Mouse (Mus musculus) stomach, embryonic 16.5 days (tissue): ENCODE data around the gene Adam19. TPM values are rescaled to one million over a fixed set of nuclear protein-coding genes. Genes with fewer than 3 reads are reported as not detected.

Source experiments
- ATAC-seq: fragments of 200-750 bp; cut with Nextera tagmentation; 2 replicates; pipeline ENCODE4 v1.8.0; 2017; ENCODE audit warnings: moderate number of reproducible peaks, moderate TSS enrichment; ENCODE audit not compliant: insufficient read depth, low FRiP score
- H3K27ac ChIP-seq: fragments of 300-500 bp; sonication (generic); 2 replicates; pipeline ENCODE4 v1.5.1; 2014; ENCODE audit warnings: low read length
- H3K27me3 ChIP-seq: fragments of 300-500 bp; sonication (generic); 2 replicates; pipeline ENCODE4 v1.6.1; 2014; ENCODE audit warnings: low read length, control low read depth, mixed read lengths; ENCODE audit not compliant: control insufficient read depth, insufficient read depth
- H3K36me3 ChIP-seq: fragments of 300-500 bp; sonication (generic); 2 replicates; pipeline ENCODE4 v1.6.1; 2014; ENCODE audit warnings: low read length; ENCODE audit not compliant: control insufficient read depth, insufficient read depth
- H3K4me1 ChIP-seq: fragments of 300-500 bp; sonication (generic); 2 replicates; pipeline ENCODE4 v1.6.1; 2014; ENCODE audit warnings: low read length, control low read depth, mixed read lengths; ENCODE audit not compliant: control insufficient read depth, insufficient read depth
- H3K4me2 ChIP-seq: fragments of 300-500 bp; sonication (generic); 2 replicates; pipeline ENCODE4 v1.6.1; 2014; ENCODE audit warnings: low read depth, low read length, mixed read lengths
- H3K4me3 ChIP-seq: fragments of 300-500 bp; sonication (generic); replicated peaks from 2 replicates; pipeline ENCODE4 v1.5.1; 2014; ENCODE audit warnings: mild to moderate bottlenecking, low read length
- H3K9ac ChIP-seq: fragments of 300-500 bp; sonication (generic); 2 replicates; pipeline ENCODE4 v1.6.1; 2014; ENCODE audit warnings: low read length
- H3K9me3 ChIP-seq: fragments of 300-500 bp; sonication (generic); replicated peaks from 2 replicates; pipeline ENCODE4 v1.6.1; 2016; ENCODE audit warnings: low read length, control low read depth; ENCODE audit not compliant: control insufficient read depth
- WGBS: fragments of 180-500 bp; shearing (Covaris S2); extraction: QIAGEN DNeasy Blood & Tissue Kit; methylation state at CpG from one replicate; pipeline ENCODE4 v1.1.7; 2014; 5-methylcytosine and 5-hydroxymethylcytosine counted together
- polyA plus RNA-seq: library from polyadenylated mRNA; unstranded; fragments of >200 nt; fragmentation: Nextera tagmentation; extraction: Ambion mirVana; gene quantifications from 2 replicates; pipeline ENCODE4 v1.2.1, GENCODE M21; 2015

Gene Adam19
- polyA plus RNA-seq, 1 experiment from 2014 or later: 22.4 TPM

DNA sequence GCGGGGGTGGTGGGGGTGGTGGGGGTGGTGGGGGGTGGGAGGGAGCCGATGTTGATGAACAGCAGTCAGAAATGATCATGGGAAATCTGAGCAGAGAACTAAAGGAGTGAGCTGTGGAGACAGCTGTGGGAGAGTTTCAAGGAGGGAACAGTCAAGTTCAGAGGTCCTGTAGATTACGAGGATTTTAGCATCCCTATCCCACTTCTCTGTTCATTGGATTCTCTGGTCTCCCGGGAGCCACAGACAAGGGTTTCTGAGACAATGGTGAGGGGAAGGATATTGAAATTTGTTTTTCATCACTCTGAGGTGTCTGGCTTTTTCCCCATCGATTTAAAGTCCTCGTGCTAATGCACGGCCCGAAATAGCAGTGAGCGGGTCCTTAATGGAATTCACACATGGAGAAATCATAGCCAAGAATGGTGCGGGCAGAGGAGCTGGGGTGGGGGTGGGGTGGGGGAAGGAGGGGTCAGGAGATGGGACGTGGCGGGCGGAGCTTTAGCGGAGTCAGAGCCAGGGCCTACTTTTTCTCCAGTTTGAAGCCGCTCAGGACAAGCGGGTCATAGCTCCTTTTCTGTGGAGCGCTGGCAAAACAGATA lies 13.7 kb downstream of the Adam19 start:
- Histone ChIP-seq H3K36me3 (no peaks in the 10 kb centered on the region), H3K4me1 (peaks cover 48% of the 10 kb centered on the region), H3K4me2 (no peak overlapping the region), H3K9ac (peak overlapping the region; percentile 51; the same call in 1 of the 2 replicates), H3K9me3 (no peaks in the 10 kb centered on the region), H3K27ac (peak overlapping the region; percentile 95), H3K4me3 (no peak overlapping the region), H3K27me3 (no peaks in the 10 kb centered on the region)
- WGBS: 40% methylated on average over 17 of the region's 17 CpGs
- ATAC-seq: peak; percentile 3; the same call in 1 of the 2 replicates

DNA sequence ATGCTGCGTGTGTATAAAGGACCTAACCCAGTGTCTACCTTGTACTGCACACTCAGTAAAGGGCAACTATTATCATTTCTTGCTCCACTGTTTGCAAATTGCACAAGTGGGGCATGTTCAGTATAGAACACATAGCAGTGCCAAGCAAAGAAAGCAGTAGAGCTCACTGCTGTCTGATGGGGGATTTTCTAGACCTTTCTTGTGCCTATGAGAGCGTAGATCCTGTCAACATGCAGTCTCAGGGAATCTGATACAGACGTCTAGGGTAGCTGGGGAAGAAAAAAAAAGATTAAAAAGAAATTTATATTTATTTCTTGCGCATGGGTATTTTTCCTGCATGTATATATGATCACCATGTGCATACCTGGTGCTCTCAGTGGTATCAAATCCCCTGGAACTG lies 14.4 kb downstream of the Adam19 start:
- Histone ChIP-seq H3K27me3 (no peaks in the 10 kb centered on the region), H3K4me3 (no peak overlapping the region), H3K9ac (peak overlapping the region; percentile 51; the same call in 1 of the 2 replicates), H3K4me2 (no peak overlapping the region), H3K9me3 (no peaks in the 10 kb centered on the region), H3K27ac (peak overlapping the region; percentile 95), H3K4me1 (peaks cover 45% of the 10 kb centered on the region), H3K36me3 (no peaks in the 10 kb centered on the region)
- 86% methylated on average over 4 of the region's 4 CpGs for WGBS
- ATAC-seq: no peak

DNA sequence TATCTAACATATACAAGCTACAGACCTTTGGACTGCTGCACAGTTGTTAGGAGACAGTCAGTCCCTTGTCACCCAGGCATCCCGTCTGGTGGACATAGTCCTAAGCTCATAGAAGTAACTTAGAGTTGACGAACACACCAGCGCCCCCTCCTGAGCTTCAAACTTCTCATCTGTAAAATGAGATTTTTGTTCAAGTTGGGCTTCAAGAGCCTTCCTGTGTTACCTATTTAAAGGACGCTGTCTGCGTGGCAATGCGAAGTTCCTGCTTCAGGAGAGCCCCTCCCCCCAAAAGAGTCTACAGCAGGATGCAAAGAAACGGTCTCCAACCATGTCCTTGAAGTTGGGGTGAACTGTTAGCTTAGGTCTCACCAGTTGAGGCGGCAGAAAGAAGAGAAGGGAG lies 15.0 kb downstream of the Adam19 start:
- no peak for ATAC-seq
- Histone ChIP-seq H3K9ac (no peak overlapping the region), H3K27me3 (no peaks in the 10 kb centered on the region), H3K9me3 (no peaks in the 10 kb centered on the region), H3K4me1 (peaks cover 40% of the 10 kb centered on the region), H3K4me2 (no peak overlapping the region), H3K36me3 (no peaks in the 10 kb centered on the region), H3K4me3 (no peak overlapping the region), H3K27ac (no peak overlapping the region)
- WGBS: 70% methylated on average over 8 of the region's 8 CpGs

DNA sequence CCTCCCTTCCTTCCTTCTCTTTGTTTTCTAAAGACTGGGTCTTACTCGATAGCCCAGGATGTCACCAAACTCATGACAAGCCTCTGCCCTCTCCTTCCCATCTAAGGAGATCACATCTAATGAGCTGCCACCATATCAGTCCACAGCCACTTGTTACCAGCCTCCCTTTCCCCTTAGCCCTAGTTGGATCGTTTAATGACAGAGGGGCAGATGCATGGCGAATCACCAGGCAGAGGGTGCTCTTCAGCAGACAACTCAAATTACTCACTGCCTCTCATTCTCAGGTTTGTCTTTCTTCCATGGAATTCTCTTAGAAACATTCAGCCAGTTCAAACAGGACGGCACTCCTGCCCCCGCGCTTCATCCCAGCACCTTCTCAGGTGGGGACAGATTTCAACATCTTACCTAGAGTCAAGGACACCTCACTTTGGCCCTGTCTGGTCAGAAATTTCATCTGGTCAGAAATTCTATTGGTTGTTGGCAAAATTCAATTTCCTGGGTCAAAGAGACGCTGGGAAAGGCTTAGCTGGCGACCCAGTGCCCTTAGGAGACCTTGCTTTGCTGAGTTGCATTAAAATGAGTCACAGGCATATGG lies 16.8 kb downstream of the Adam19 start:
- H3K9ac ChIP-seq: no peak overlapping the region
- H3K9me3 ChIP-seq: no peaks in the 10 kb centered on the region
- no peak overlapping the region for H3K4me3 ChIP-seq
- 0 out of 2 replicates have a peak, but pooled peaks cover 4% of the 10 kb centered on the region for H3K36me3 ChIP-seq
- peaks cover 36% of the 10 kb centered on the region for H3K4me1 ChIP-seq
- no peak for ATAC-seq
- no peaks in the 10 kb centered on the region for H3K27me3 ChIP-seq
- WGBS: 58% methylated on average over 8 of the region's 8 CpGs
- peak overlapping the region; percentile 61 for H3K27ac ChIP-seq
- no peak overlapping the region for H3K4me2 ChIP-seq

DNA sequence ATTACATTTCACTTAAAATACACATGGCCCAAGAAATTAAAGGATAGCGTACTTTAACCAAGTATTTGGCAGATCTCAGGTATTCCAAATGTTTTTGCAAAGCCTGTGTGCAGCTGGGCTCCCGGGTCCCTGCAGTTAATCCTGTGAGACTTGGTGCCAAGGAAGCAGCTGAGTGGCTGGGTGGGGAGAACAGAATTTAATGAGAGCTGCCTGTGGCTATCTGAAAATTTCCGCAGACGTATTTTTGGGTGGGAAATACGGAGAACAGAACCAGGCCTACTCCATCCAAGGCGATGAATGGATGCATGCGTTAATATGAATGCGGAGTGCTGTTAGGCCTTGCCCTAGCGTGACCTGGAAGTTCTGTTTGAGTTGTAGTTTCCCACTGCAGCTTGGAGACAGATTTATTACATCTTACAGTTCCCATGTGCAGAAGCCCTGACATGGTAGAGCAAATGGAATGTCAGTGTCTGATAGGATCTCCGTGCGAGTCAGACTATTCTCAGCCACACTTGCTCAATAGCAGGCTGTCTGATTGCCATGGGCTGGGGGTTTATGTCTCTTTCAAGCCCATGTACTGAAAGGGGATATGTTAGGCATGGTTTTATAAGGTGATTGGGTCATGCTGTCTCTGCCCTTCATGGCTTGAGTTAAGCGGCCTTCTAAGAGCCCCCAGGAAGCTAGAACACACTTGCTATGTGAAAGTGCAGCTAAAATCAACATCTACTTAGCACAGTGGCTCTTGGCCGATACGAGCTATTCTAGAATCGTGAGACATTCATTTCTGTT lies 17.5 kb downstream of the Adam19 start:
- no peak overlapping the region for H3K4me2 ChIP-seq
- peak; percentile 37; the same call in 1 of the 2 replicates for ATAC-seq
- H3K4me3 ChIP-seq: no peak overlapping the region
- peak overlapping the region; percentile 61 for H3K27ac ChIP-seq
- 43% methylated on average over 15 of the region's 15 CpGs for WGBS
- H3K27me3 ChIP-seq: no peaks in the 10 kb centered on the region
- H3K9me3 ChIP-seq: no peaks in the 10 kb centered on the region
- H3K4me1 ChIP-seq: peaks cover 36% of the 10 kb centered on the region
- H3K36me3 ChIP-seq: peaks cover 4% of the 10 kb centered on the region; the same call in 1 of the 2 replicates
- H3K9ac ChIP-seq: no peak overlapping the region; the same call in 1 of the 2 replicates

DNA sequence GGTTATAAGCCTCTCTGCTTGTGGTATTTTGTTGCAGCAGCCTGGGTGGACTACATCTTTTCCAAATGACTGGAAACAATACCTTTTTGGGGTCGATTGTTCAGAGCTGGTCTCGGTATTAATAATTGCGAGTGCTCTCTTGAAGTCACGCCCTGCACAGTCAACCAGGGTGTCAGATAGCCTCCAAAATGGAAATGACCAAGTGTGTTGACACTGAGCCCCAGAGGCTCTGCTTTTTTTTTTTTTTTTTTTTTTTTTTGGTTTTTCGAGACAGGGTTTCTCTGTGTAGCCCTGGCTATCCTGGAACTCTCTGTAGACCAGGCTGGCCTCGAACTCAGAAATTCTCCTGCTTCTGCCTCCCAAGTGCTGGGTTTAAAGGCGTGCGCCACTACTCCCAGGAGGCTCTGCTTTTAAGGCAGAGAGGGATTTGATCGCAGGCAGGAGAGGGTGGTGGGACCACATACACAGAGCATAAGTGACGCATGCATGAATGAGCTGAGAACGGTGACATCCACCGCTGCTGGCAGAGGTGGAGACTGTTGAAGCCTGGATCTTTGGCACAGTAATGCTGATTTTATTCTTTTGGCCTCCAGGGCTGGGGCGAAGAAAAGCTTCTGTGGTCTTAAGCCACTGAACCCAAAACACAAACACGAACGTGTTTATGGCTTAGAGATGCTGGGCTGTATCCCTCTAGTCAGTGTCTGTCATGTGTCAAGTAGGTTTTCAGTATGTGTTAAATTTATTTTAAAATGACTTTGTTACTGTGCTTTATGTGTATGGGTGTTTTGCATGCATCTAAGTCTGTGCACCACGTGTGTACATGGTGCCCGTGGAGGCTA lies 18.3 kb downstream of the Adam19 start:
- Histone ChIP-seq H3K27ac (peak overlapping the region; percentile 61; the same call in 1 of the 2 replicates), H3K4me2 (no peak overlapping the region), H3K4me3 (no peak overlapping the region), H3K36me3 (peaks cover 7% of the 10 kb centered on the region; the same call in 1 of the 2 replicates), H3K4me1 (peaks cover 29% of the 10 kb centered on the region), H3K27me3 (no peaks in the 10 kb centered on the region), H3K9me3 (no peaks in the 10 kb centered on the region), H3K9ac (no peak overlapping the region)
- no peak for ATAC-seq
- WGBS: 85% methylated on average over 17 of the region's 17 CpGs

DNA sequence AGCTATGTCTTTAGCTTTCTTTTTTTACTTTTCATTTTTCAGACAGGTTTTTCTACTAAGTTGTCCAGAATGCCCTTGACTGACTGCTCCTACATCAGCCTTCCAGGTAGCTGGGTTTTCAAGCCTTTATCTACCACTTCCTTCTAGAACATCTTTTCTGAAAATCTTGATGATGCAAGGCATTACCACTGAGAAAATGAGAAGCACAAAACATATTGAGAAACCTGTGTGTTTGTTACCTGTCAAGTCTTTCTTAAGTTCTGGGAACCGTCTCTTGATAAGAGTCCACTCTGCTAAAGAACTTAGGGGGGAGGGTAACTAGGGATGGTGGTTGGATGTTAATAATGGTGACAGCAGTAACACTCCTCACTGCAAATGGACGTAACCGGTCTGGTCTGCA lies 19.7 kb downstream of the Adam19 start:
- no peaks in the 10 kb centered on the region for H3K27me3 ChIP-seq
- ATAC-seq: no peak
- peaks cover 22% of the 10 kb centered on the region for H3K4me1 ChIP-seq
- H3K36me3 ChIP-seq: peaks cover 7% of the 10 kb centered on the region; the same call in 1 of the 2 replicates
- no peak overlapping the region for H3K4me2 ChIP-seq
- no peak overlapping the region; the same call in 1 of the 2 replicates for H3K27ac ChIP-seq
- WGBS: 64% methylated on average over 3 of the region's 3 CpGs
- H3K9me3 ChIP-seq: no peaks in the 10 kb centered on the region
- H3K4me3 ChIP-seq: no peak overlapping the region
- H3K9ac ChIP-seq: no peak overlapping the region

DNA sequence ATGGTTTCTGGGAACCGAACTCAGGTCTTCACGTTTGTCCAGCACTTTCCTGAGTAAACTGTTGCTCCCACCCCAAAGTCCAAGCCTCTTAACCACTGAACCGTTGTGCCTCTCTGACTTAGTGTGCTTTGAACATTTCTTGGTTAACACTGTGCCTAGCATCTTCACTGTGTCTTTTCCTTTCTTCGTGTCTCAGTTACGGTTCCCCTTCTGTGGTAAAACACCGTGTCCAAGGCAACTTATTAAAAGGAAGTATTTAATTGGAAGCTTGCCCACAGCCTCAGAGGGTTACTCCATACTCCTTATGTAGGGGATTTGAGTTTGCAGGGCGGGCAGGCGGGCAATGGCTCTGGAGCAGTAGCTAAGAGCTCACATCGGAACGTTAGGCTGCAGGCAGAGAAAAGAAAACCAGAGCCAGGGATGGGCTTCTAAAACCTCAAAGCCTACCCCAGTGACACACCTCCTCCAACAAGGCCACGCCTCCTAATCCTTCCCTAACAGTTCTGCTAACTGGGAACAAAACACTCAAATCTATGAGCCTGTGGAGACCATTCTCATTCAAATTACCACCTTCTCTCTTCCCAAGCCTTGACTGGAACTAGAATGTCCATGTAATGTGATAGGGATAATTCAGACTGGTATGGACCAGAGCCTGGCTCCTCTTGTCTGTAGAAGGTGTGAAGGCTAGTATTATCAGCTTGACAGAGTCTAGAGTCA lies 20.8 kb downstream of the Adam19 start:
- ATAC-seq: no peak

More for the DNA sequence above, 20.8 kb downstream of the Adam19 start:
- Histone ChIP-seq H3K4me1 (peaks cover 21% of the 10 kb centered on the region), H3K27ac (peak overlapping the region; percentile 41; the same call in 1 of the 2 replicates), H3K4me2 (no peak overlapping the region), H3K36me3 (peaks cover 7% of the 10 kb centered on the region; the same call in 1 of the 2 replicates), H3K9ac (no peak overlapping the region), H3K27me3 (no peaks in the 10 kb centered on the region), H3K4me3 (no peak overlapping the region), H3K9me3 (no peaks in the 10 kb centered on the region)
- 90% methylated on average over 11 of the region's 11 CpGs for WGBS
